Mouse (Mus musculus): ENCODE measurements at regions not wholly inside any gene's neighbourhood (a gene's known extent, or its start where the extent isn't known, plus 50 kb on each side); places are given as distances from the start of the nearest gene placed in this dataset.

DNA sequence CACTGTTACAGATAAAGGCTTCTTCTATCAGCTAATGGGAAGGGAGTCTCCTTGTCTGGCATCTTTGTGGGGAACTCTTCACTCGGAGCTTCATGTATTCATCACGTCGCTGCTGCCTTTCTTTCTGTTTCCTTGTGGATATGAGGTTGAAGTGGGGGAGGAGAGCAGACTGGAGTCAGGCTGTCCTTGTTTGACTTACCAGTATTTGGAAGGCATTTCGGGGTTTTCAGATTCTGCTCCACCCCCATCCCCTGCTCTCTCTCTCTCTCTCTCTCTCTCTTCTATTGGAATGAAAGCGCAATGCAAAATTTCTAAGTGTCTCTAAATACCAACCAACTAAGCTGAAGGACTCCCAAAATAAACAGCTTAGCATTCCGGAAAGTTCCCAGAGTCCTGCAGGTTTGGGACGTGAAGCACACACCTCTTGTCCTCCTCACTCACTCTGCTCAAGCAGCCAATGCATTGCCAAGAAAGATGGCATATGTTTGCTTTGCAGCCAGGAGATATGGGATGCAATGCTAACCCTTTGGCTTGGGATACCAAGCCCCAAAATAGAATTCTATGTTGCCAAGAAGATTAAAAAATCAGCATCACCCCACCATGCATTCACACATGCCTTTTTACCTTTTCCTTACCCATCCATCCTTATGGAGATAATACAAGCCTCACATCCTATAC is 670.3 kb downstream of the Cdk5rap2 start:
- DNase-seq: no peak

Measured in cerebellum, adult 9-11 months (tissue).